Mouse (Mus musculus): Measurements from ENCODE around the gene Pi16. TPM values are rescaled to one million over a fixed set of nuclear protein-coding genes. Genes with fewer than 3 reads are reported as not detected.

The Pi16 gene
- polyA plus RNA-seq, 1 experiment from 2014 or later, result 0.32 TPM

DNA sequence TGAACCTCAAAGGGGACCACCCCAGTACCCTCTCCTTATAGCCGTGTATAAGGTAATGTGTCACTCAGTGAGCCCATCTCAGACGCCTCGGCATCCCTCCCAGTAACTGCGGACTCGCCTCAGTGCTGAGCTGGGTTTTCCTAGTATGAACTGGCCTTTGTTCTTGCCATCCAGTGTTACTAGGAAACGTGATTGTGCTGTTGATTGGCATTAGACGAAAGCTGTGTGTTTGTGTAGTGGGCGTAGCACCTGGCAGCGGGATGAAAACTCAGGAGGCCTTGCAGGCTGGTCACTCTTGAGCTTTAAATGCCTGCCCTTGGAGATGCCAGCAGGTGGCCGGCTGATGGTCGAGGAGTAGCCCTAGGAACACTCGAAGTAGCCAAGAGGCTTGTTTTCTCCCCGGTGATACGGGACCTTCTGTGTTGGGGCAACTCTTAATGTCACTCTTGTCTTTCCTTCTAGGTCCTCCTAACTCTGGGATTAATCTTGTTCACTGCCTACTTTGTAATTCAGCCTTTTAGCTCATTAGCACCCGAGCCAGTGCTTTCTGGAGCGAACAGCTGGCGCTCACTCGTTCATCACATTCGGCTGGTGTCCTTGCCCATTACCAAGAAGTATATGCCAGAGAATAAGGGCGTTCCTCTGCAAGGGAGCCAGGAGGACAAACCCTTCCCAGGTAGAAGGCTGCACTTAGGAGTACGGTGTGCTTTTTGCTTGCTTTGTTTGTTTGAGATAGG is 35.1 kb upstream of the Pi16 start:
- Histone ChIP-seq H3K9ac (ENCODE audit: low read depth, low read length) (no peak overlapping the region), H3K36me3 (ENCODE audit: control insufficient read depth, insufficient read depth, low read length) (peaks cover 19% of the 10 kb centered on the region), H3K4me2 (replicated peaks; ENCODE audit: low read depth, low read length) (no peak overlapping the region), H3K9me3 (ENCODE audit: control insufficient read depth, low read length) (no peaks in the 10 kb centered on the region), H3K27me3 (ENCODE audit: control insufficient read depth, insufficient read depth, low read length) (no peaks in the 10 kb centered on the region), H3K4me3 (ENCODE audit: low read length) (no peak overlapping the region), H3K4me1 (ENCODE audit: control insufficient read depth, insufficient read depth, low read length) (no peaks in the 10 kb centered on the region), H3K27ac (ENCODE audit: low read depth, low read length) (no peak overlapping the region)
- 84% methylated on average over 21 of the region's 21 CpGs for WGBS
- ATAC-seq (ENCODE audit: low FRiP score, low TSS enrichment), result no peak

GRCm38 (mm10) chr17:29291793-29292192 is 25.7 kb upstream of the Pi16 start:
- Histone ChIP-seq H3K9me3 (ENCODE audit: control insufficient read depth, low read length) (no peaks in the 10 kb centered on the region), H3K4me2 (replicated peaks; ENCODE audit: low read depth, low read length) (no peak overlapping the region), H3K9ac (ENCODE audit: low read depth, low read length) (no peak overlapping the region), H3K27ac (ENCODE audit: low read depth, low read length) (no peak overlapping the region), H3K36me3 (ENCODE audit: control insufficient read depth, insufficient read depth, low read length) (no peaks in the 10 kb centered on the region; the same call in 1 of the 2 replicates), H3K4me1 (ENCODE audit: control insufficient read depth, insufficient read depth, low read length) (peaks cover 28% of the 10 kb centered on the region), H3K27me3 (ENCODE audit: control insufficient read depth, insufficient read depth, low read length) (no peaks in the 10 kb centered on the region), H3K4me3 (ENCODE audit: low read length) (no peak overlapping the region)
- ATAC-seq (ENCODE audit: low FRiP score, low TSS enrichment), result no peak
- WGBS, result 89% methylated on average over 7 of the region's 7 CpGs

GRCm38 (mm10) chr17:29292996-29293395 is 24.5 kb upstream of the Pi16 start:
- no peak overlapping the region for H3K27ac ChIP-seq (ENCODE audit: low read depth, low read length)
- H3K27me3 ChIP-seq (ENCODE audit: control insufficient read depth, insufficient read depth, low read length), result no peaks in the 10 kb centered on the region
- peaks cover 37% of the 10 kb centered on the region for H3K4me1 ChIP-seq (ENCODE audit: control insufficient read depth, insufficient read depth, low read length)
- 87% methylated on average over 3 of the region's 3 CpGs for WGBS
- no peak overlapping the region for H3K4me3 ChIP-seq (ENCODE audit: low read length)
- peaks cover 4% of the 10 kb centered on the region; the same call in 1 of the 2 replicates for H3K36me3 ChIP-seq (ENCODE audit: control insufficient read depth, insufficient read depth, low read length)
- no peak overlapping the region for H3K9ac ChIP-seq (ENCODE audit: low read depth, low read length)
- H3K9me3 ChIP-seq (ENCODE audit: control insufficient read depth, low read length), result no peaks in the 10 kb centered on the region
- H3K4me2 ChIP-seq (replicated peaks; ENCODE audit: low read depth, low read length), result no peak overlapping the region
- no peak for ATAC-seq (ENCODE audit: low FRiP score, low TSS enrichment)

DNA sequence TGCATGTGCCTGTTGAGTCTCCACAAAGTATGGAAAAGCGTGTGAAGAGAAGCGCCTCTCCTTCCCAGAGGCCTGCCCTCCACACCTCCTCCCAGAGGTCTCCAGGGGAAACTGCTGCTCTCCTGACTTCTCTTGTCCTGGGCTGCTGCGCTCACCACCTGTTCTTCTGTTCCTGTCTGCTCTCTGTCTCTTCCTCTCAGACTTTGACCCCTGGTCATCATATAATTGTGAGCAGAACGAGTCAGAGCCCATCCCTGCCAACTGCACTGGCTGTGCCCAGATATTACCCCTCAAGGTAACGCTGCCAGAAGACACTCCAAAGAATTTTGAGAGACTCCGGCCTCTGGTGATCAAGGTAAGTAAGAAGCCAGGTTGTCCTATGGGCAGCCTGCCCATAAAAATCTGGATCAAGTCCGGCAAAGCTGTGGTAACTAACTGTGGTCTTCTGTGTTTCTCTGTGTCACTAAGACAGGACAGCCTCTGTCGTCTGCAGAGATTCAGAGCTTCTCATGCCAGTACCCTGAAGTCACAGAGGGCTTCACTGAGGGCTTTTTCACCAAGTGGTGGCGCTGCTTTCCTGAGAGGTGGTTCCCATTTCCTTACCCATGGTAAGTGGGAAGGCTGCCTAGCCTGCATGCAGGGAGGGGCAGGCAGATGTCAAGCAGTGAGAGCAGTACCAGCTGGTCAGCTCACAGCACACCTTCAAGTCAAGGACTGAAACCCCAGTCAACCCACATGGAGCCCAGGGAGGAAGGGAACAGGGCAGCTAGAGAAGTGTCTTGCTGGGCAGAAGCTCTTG is 23.5 kb upstream of the Pi16 start:
- Histone ChIP-seq H3K27me3 (ENCODE audit: control insufficient read depth, insufficient read depth, low read length) (no peaks in the 10 kb centered on the region), H3K9me3 (ENCODE audit: control insufficient read depth, low read length) (no peaks in the 10 kb centered on the region), H3K4me2 (replicated peaks; ENCODE audit: low read depth, low read length) (no peak overlapping the region), H3K4me1 (ENCODE audit: control insufficient read depth, insufficient read depth, low read length) (peaks cover 37% of the 10 kb centered on the region), H3K9ac (ENCODE audit: low read depth, low read length) (no peak overlapping the region), H3K4me3 (ENCODE audit: low read length) (no peak overlapping the region), H3K27ac (ENCODE audit: low read depth, low read length) (no peak overlapping the region), H3K36me3 (ENCODE audit: control insufficient read depth, insufficient read depth, low read length) (peaks cover 11% of the 10 kb centered on the region; the same call in 1 of the 2 replicates)
- 73% methylated on average over 9 of the region's 9 CpGs for WGBS
- ATAC-seq (ENCODE audit: low FRiP score, low TSS enrichment), result peak; percentile 44; the same call in 1 of the 2 replicates

DNA sequence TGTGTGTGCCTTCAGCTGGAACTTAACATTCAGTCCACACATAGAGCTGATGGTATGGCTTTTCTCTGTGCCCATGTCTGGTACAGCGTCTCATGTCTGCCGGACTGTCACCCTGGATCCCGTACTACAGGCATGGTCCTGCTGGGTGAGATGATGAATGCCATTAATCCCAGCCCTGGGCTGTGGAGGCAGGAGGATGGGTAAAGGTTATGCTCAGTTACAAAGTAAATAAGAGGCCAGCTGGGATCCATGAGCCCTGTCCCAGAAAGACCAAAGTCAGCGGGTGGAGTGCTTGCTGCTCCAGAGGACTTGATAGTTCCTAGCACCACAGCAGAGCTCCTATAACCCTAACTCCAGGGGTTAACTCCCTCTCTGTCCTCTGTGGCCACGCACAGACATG is 21.6 kb upstream of the Pi16 start:
- H3K9me3 ChIP-seq (ENCODE audit: control insufficient read depth, low read length), result no peaks in the 10 kb centered on the region
- H3K4me1 ChIP-seq (ENCODE audit: control insufficient read depth, insufficient read depth, low read length), result peaks cover 42% of the 10 kb centered on the region
- 34% methylated on average over 5 of the region's 5 CpGs for WGBS
- H3K27ac ChIP-seq (ENCODE audit: low read depth, low read length), result peak overlapping the region; percentile 79
- H3K9ac ChIP-seq (ENCODE audit: low read depth, low read length), result no peak overlapping the region
- ATAC-seq (ENCODE audit: low FRiP score, low TSS enrichment), result peak; percentile 67
- no peaks in the 10 kb centered on the region for H3K27me3 ChIP-seq (ENCODE audit: control insufficient read depth, insufficient read depth, low read length)
- H3K36me3 ChIP-seq (ENCODE audit: control insufficient read depth, insufficient read depth, low read length), result peaks cover 16% of the 10 kb centered on the region; the same call in 1 of the 2 replicates
- H3K4me2 ChIP-seq (replicated peaks; ENCODE audit: low read depth, low read length), result no peak overlapping the region
- no peak overlapping the region for H3K4me3 ChIP-seq (ENCODE audit: low read length)

DNA sequence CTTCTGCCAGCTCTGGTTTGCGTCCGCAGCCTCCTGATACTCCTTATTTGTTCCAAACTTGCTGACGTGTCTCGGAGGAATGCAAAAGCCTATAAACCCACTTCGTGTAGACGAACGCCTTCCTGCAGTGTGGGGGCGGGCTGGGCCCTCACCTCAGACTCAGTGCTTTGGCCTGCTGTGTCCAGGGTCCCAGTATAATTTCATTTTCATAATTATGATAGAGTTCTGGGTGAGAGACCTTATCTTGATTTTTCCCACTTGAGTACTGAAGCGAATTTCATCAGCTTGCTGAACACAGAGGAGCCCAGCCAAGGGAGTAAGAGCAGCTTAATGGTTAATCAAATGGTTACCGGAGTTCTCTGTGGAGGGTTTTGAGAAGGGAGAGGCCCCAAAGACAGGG is 20.2 kb upstream of the Pi16 start:
- H3K27me3 ChIP-seq (ENCODE audit: control insufficient read depth, insufficient read depth, low read length), result no peaks in the 10 kb centered on the region
- no peak overlapping the region for H3K4me2 ChIP-seq (replicated peaks; ENCODE audit: low read depth, low read length)
- no peak overlapping the region; the same call in 1 of the 2 replicates for H3K9ac ChIP-seq (ENCODE audit: low read depth, low read length)
- H3K4me3 ChIP-seq (ENCODE audit: low read length), result no peak overlapping the region
- peaks cover 48% of the 10 kb centered on the region for H3K4me1 ChIP-seq (ENCODE audit: control insufficient read depth, insufficient read depth, low read length)
- peak overlapping the region; percentile 79 for H3K27ac ChIP-seq (ENCODE audit: low read depth, low read length)
- 31% methylated on average over 10 of the region's 10 CpGs for WGBS
- H3K9me3 ChIP-seq (ENCODE audit: control insufficient read depth, low read length), result no peaks in the 10 kb centered on the region
- H3K36me3 ChIP-seq (ENCODE audit: control insufficient read depth, insufficient read depth, low read length), result peaks cover 19% of the 10 kb centered on the region; the same call in 1 of the 2 replicates
- no peak for ATAC-seq (ENCODE audit: low FRiP score, low TSS enrichment)

DNA sequence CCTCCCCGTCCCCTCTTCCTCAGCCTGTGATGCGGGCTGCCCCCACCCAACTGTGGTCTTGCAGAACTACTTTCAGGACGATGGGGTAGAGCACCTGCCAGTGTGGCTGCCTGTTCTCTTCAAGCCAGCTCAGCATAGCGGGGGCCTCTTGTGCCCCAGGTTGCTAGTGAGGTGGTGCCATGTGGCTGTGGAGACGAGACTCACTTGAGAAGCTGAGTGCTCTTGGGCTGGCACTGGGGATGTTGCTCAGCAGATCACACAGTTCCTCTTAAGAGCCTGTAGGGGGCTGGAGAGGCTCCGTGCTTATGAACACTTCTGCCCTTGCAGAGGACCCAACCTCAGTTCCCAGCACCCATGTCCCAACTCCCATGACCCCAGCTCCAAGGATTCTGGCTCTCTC is 19.7 kb upstream of the Pi16 start:
- no peaks in the 10 kb centered on the region for H3K9me3 ChIP-seq (ENCODE audit: control insufficient read depth, low read length)
- 68% methylated on average over 6 of the region's 6 CpGs for WGBS
- ATAC-seq (ENCODE audit: low FRiP score, low TSS enrichment), result no peak
- H3K4me1 ChIP-seq (ENCODE audit: control insufficient read depth, insufficient read depth, low read length), result peaks cover 49% of the 10 kb centered on the region
- H3K27me3 ChIP-seq (ENCODE audit: control insufficient read depth, insufficient read depth, low read length), result no peaks in the 10 kb centered on the region
- H3K27ac ChIP-seq (ENCODE audit: low read depth, low read length), result peak overlapping the region; percentile 79
- H3K4me2 ChIP-seq (replicated peaks; ENCODE audit: low read depth, low read length), result 0 out of 2 replicates have a peak overlapping the region, but pooled peaks have one; percentile 15
- H3K9ac ChIP-seq (ENCODE audit: low read depth, low read length), result no peak overlapping the region
- H3K36me3 ChIP-seq (ENCODE audit: control insufficient read depth, insufficient read depth, low read length), result peaks cover 19% of the 10 kb centered on the region; the same call in 1 of the 2 replicates
- no peak overlapping the region for H3K4me3 ChIP-seq (ENCODE audit: low read length)

DNA sequence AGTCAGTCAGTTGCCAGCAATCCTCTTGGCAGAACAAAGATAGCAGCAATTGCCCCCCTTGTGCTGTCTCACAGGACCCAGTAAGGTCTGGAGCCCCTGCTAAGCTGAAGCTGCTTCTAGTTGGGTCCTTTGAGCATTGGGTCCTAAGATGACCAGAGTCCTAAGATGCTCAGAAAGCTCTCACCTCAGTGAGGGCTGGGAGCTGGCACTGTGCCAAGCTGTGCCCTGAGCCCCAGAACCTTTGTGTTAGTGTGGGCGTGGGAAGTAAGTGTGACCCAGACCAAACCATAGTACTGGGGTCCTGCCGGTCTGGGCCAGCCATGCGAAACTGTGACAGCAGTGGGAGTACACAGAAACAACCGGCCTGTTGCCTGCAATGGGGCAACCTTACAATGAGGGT is 18.2 kb upstream of the Pi16 start:
- Histone ChIP-seq H3K4me1 (ENCODE audit: control insufficient read depth, insufficient read depth, low read length) (peaks cover 50% of the 10 kb centered on the region), H3K4me3 (ENCODE audit: low read length) (no peak overlapping the region), H3K4me2 (replicated peaks; ENCODE audit: low read depth, low read length) (no peak overlapping the region), H3K36me3 (ENCODE audit: control insufficient read depth, insufficient read depth, low read length) (peaks cover 19% of the 10 kb centered on the region; the same call in 1 of the 2 replicates), H3K27me3 (ENCODE audit: control insufficient read depth, insufficient read depth, low read length) (no peaks in the 10 kb centered on the region), H3K9me3 (ENCODE audit: control insufficient read depth, low read length) (no peaks in the 10 kb centered on the region), H3K27ac (ENCODE audit: low read depth, low read length) (peak overlapping the region; percentile 45; the same call in 1 of the 2 replicates), H3K9ac (ENCODE audit: low read depth, low read length) (no peak overlapping the region)
- WGBS, result 43% methylated on average over 4 of the region's 4 CpGs
- ATAC-seq (ENCODE audit: low FRiP score, low TSS enrichment), result no peak

DNA sequence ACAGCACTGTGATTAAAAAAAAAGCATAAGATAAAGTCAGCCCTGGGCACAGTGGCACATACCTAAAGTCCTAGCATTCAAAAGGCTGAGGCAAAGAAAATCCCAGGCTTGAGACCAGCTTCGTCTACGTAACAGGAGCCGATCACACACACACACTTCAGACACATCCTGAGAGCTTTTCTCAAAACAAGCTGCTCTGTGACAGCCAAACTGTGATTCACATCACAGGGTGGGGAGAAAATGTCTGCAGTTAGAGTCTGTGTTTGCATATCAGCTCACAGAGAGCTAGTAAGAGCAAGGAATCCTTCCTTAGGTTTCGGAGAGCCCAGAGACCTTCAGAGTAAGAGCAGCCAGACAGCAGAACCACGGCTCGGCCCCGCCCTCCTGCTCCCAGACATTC is 16.6 kb upstream of the Pi16 start:
- Histone ChIP-seq H3K4me3 (ENCODE audit: low read length) (no peak overlapping the region), H3K36me3 (ENCODE audit: control insufficient read depth, insufficient read depth, low read length) (peaks cover 19% of the 10 kb centered on the region; the same call in 1 of the 2 replicates), H3K4me1 (ENCODE audit: control insufficient read depth, insufficient read depth, low read length) (peaks cover 52% of the 10 kb centered on the region), H3K4me2 (replicated peaks; ENCODE audit: low read depth, low read length) (no peak overlapping the region), H3K27ac (ENCODE audit: low read depth, low read length) (0 out of 2 replicates have a peak overlapping the region, but pooled peaks have one; percentile 2), H3K9me3 (ENCODE audit: control insufficient read depth, low read length) (no peaks in the 10 kb centered on the region), H3K27me3 (ENCODE audit: control insufficient read depth, insufficient read depth, low read length) (no peaks in the 10 kb centered on the region), H3K9ac (ENCODE audit: low read depth, low read length) (no peak overlapping the region)
- no peak for ATAC-seq (ENCODE audit: low FRiP score, low TSS enrichment)
- WGBS, result 89% methylated on average over 7 of the region's 7 CpGs

Measured in kidney, embryonic 14.5 days (tissue).